Mouse (Mus musculus): ENCODE data around the gene Sclt1. TPM values are rescaled to one million over a fixed set of nuclear protein-coding genes. Genes with fewer than 3 reads are reported as not detected.
A peak's percentile ranks its signal among the peaks of the same experiment; 100 is the strongest.

The Sclt1 gene
- polyA plus RNA-seq, 1 experiment: 10.4 TPM

DNA sequence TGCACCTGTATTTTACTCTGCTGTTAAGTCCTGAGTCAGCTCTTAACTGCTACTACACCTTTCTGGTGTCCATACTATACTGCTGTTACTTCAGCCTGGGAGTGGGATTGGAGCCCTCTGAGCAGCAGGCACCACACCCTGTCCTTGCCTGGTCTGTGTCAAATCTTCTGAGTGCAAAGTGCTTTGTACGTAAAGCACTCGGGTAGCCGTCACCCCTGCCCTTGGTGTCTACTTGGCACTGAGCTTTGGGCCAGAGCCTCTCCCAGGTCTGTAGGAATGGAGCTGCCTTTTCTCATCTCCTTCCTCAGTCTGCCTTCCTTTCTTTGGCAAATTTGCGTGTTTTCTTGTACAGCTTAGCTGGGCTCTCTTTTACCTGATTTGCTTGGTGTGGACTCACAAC, 152.3 kb downstream of the Sclt1 start:
- H3K4me1 ChIP-seq (ENCODE audit: control insufficient read depth, insufficient read depth, low read length): peaks cover 26% of the 10 kb centered on the region
- no peak overlapping the region for H3K27ac ChIP-seq (ENCODE audit: insufficient read depth, low read depth, low read length)
- no peak for TF ChIP-seq CTCF (IDR thresholded peaks at IDR 0.05; ENCODE audit: low read depth, low read length)
- no peak for TF ChIP-seq POLR2A (IDR thresholded peaks at IDR 0.05; ENCODE audit: borderline replicate concordance, low read depth, low read length)
- H3K4me3 ChIP-seq (ENCODE audit: insufficient read depth, low read length): no peak overlapping the region

DNA sequence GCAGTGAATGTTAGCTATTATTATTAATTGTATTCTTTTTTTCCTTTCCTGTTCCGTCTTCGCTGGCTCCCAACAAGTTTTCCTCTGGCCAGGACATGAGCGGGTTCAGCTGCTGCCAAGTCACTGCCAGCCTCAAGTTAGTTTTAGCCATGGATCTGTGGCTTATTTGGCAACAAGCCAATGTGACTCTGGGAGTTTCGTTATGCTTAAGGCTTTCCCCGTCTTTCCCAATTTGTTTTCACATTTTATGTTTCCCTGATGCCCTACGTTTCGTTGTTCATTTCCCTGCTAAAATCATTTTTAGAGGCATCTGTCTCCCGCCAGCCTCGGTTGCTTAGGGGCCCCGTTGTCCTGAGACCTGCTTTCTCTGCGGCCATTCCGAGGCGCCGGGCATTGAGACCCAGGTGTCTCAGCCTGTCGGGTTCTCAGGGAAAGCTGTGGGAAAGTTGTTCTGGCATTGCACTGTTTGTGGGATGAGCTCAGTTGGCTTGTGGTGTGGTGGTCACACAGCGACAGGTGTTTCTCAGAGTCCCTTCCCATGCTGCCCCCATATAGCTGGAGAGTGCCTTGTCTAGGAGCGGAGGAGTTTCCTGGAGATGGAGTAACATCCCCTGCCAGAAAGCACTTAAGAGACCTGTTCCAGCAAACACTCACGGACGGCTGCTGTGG, 152.9 kb downstream of the Sclt1 start:
- no peak overlapping the region for H3K4me3 ChIP-seq (ENCODE audit: insufficient read depth, low read length)
- H3K4me1 ChIP-seq (ENCODE audit: control insufficient read depth, insufficient read depth, low read length): peaks cover 27% of the 10 kb centered on the region
- no peak overlapping the region for H3K27ac ChIP-seq (ENCODE audit: insufficient read depth, low read depth, low read length)
- TF ChIP-seq POLR2A (IDR thresholded peaks at IDR 0.05; ENCODE audit: borderline replicate concordance, low read depth, low read length) (no peak), CTCF (IDR thresholded peaks at IDR 0.05; ENCODE audit: low read depth, low read length) (no peak)

DNA sequence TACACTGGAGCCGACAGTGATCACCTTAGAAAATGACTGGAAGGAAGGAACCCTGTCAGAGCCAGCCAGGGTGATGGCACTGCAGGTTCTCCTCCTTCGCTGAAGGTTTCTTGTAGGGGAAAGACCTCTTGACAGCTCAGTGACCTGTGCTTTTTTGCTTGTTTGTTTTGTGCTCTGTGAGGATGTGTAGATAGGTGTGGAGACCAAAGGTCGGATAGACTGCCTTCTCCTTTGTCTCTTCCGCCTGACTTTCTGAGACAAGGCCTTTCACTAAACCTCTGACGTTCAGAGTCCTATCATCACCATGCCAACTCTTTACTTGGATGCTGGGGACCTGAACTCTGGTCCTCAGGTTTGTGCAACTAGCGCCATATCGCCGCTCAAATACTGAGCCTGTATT, 153.8 kb downstream of the Sclt1 start:
- Histone ChIP-seq H3K4me1 (ENCODE audit: control insufficient read depth, insufficient read depth, low read length) (peaks cover 29% of the 10 kb centered on the region), H3K27ac (ENCODE audit: insufficient read depth, low read depth, low read length) (no peak overlapping the region), H3K4me3 (ENCODE audit: insufficient read depth, low read length) (no peak overlapping the region)
- TF ChIP-seq CTCF (IDR thresholded peaks at IDR 0.05; ENCODE audit: low read depth, low read length) (no peak), POLR2A (IDR thresholded peaks at IDR 0.05; ENCODE audit: borderline replicate concordance, low read depth, low read length) (no peak)

DNA sequence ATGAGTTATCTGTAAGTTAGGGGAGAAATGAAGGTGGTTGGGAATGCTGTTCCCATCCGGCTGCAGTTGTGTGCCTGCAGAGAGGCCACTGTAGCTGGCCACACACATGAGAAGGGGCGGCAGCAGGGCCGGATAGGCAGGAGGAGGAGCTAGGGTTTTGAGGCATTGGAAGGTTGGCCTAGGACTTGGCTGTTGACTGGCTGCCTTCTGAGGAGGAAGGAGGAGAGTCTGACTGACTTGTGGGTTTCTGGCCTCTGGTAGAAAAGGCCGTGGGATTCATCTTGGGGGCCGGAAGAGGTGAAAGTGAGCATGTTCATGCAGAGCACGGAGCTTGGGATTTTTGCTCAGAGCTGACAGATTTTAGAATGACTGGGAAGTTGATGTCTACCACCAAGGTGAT, 154.7 kb downstream of the Sclt1 start:
- TF ChIP-seq CTCF (IDR thresholded peaks at IDR 0.05; ENCODE audit: low read depth, low read length): no peak
- no peak for TF ChIP-seq POLR2A (IDR thresholded peaks at IDR 0.05; ENCODE audit: borderline replicate concordance, low read depth, low read length)
- Histone ChIP-seq H3K4me1 (ENCODE audit: control insufficient read depth, insufficient read depth, low read length) (peaks cover 37% of the 10 kb centered on the region), H3K27ac (ENCODE audit: insufficient read depth, low read depth, low read length) (no peak overlapping the region), H3K4me3 (ENCODE audit: insufficient read depth, low read length) (no peak overlapping the region)

DNA sequence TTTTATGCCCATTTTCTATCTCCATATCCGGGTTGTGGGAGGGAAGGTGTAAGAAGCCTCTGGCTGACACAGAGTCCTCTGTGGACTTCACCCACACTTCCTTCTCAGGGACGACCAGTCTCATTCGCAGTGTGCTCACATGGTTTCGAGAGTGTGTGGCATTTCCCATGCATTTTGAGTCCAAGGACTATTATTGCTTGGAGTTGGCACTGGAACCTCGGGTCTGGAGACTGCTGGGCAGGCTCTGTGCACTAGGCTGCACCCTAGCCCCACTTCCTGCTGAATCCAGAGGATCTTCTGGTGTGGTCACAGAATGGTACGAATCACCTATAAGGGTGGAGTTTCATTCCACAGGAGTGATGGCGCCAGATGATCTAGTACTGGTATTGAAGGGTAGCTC, 155.4 kb downstream of the Sclt1 start:
- H3K4me1 ChIP-seq (ENCODE audit: control insufficient read depth, insufficient read depth, low read length): peaks cover 42% of the 10 kb centered on the region
- TF ChIP-seq CTCF (IDR thresholded peaks at IDR 0.05; ENCODE audit: low read depth, low read length) (no peak), POLR2A (IDR thresholded peaks at IDR 0.05; ENCODE audit: borderline replicate concordance, low read depth, low read length) (no peak)
- H3K27ac ChIP-seq (ENCODE audit: insufficient read depth, low read depth, low read length): no peak overlapping the region
- H3K4me3 ChIP-seq (ENCODE audit: insufficient read depth, low read length): no peak overlapping the region

DNA sequence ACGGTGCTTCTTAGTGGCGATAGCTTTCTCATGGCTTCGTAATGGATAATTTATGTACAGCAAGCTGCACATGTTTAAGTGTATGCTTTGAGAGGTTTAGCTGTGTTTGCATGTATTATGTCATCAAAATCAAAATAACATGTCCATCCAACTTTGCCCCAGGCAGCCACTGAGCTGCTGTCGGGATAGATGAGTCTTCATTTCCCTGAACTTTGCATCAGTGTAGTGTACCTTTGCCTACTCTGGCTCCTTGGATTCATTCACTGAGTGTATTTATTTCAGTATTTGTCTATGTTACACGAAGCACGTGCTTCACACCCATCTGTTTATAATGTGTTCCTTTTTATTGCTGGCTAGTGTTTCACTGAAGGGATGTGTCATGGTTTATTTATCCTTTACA, 156.0 kb downstream of the Sclt1 start:
- Histone ChIP-seq H3K4me3 (ENCODE audit: insufficient read depth, low read length) (no peak overlapping the region), H3K4me1 (ENCODE audit: control insufficient read depth, insufficient read depth, low read length) (peaks cover 43% of the 10 kb centered on the region)
- TF ChIP-seq POLR2A (IDR thresholded peaks at IDR 0.05; ENCODE audit: borderline replicate concordance, low read depth, low read length) (no peak), CTCF (IDR thresholded peaks at IDR 0.05; ENCODE audit: low read depth, low read length) (no peak)

DNA sequence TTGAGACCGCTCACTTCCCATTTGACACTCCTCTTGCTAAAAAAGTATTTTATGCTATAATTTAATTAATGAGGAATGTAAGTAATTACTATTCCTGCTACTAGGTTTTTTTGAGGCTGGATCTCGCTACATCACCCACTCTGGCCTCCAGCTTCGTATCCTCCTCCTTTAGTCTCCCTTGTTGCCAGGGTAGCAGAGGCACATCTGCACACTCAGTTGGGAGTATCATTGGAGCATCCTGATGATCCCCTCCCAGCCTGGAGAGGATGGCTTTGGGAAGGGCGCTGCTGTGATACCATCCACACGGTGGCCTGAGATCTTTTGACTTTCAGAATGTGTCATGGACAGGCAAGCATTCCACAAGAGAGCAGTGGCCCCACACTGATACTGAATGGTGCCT, 156.8 kb downstream of the Sclt1 start:
- Histone ChIP-seq H3K4me3 (ENCODE audit: insufficient read depth, low read length) (no peak overlapping the region), H3K27ac (ENCODE audit: insufficient read depth, low read depth, low read length) (no peak overlapping the region), H3K4me1 (ENCODE audit: control insufficient read depth, insufficient read depth, low read length) (peaks cover 46% of the 10 kb centered on the region)
- no peak for TF ChIP-seq POLR2A (IDR thresholded peaks at IDR 0.05; ENCODE audit: borderline replicate concordance, low read depth, low read length)
- no peak for TF ChIP-seq CTCF (IDR thresholded peaks at IDR 0.05; ENCODE audit: low read depth, low read length)

More for the DNA sequence above, 156.0 kb downstream of the Sclt1 start:
- H3K27ac ChIP-seq (ENCODE audit: insufficient read depth, low read depth, low read length): no peak overlapping the region

DNA sequence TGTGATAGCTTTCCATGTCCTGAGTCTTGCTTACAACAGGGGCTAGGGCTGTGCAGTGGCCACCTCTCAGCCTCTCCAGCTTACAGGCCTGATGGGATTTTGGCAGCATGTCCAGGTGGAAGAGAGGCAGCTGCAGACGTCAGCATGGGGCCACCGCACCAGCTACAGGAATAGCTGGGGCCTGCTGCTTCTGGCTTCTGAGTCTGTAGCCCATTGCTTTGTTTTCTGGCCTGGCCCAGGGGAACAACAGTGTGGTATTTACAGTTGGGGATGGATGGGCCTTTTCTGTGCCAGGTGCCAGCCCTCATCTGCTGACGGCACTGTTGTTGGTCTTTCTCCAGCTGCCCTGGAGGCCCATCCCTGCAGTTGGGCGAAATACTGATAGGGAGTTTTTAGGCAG, 158.7 kb downstream of the Sclt1 start:
- Histone ChIP-seq H3K4me3 (ENCODE audit: insufficient read depth, low read length) (no peak overlapping the region), H3K27ac (ENCODE audit: insufficient read depth, low read depth, low read length) (no peak overlapping the region), H3K4me1 (ENCODE audit: control insufficient read depth, insufficient read depth, low read length) (peaks cover 64% of the 10 kb centered on the region)
- TF ChIP-seq CTCF (IDR thresholded peaks at IDR 0.05; ENCODE audit: low read depth, low read length): no peak
- TF ChIP-seq POLR2A (IDR thresholded peaks at IDR 0.05; ENCODE audit: borderline replicate concordance, low read depth, low read length): no peak

DNA sequence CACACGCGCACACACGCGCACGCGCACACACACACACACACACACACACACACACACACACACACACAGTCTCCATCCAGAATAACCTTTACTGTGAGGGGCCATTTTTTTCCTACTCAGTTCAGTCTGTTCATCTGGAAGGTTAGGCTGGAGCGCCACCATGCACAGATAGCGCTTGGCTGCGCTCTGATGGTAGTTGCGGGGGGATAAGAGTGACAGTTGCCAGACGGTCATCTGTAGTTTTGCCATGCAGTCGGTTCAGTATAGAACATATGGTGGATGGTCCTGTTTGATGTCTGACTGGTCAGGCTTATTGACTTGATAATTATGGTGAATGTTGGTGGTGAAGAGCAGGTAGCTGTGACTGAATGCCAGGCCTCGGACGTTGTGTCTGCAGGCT, 159.2 kb downstream of the Sclt1 start:
- Histone ChIP-seq H3K4me3 (ENCODE audit: insufficient read depth, low read length) (no peak overlapping the region), H3K27ac (ENCODE audit: insufficient read depth, low read depth, low read length) (peak overlapping the region; percentile 39), H3K4me1 (ENCODE audit: control insufficient read depth, insufficient read depth, low read length) (peaks cover 65% of the 10 kb centered on the region)
- TF ChIP-seq POLR2A (IDR thresholded peaks at IDR 0.05; ENCODE audit: borderline replicate concordance, low read depth, low read length) (no peak), CTCF (IDR thresholded peaks at IDR 0.05; ENCODE audit: low read depth, low read length) (no peak)

DNA sequence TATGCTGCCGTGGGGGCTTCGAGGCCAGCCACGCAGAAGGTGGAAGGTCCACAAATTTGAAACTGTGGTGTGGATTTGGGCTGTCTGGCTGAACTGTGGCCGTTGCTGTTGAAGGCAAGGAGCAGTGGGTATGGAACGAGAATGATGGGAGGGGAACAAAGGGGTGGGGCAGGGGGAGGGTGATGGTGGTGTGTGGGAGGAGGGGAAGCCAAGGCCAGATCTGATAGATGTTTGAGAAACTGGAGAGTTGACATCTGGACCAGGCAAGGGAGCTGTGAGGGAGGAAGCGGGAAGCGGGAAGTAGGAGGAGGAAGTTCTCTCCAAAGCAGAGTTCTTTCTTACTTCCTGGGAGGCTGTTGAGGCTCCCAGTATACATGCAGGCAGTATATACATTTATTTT, 160.1 kb downstream of the Sclt1 start:
- Histone ChIP-seq H3K27ac (ENCODE audit: insufficient read depth, low read depth, low read length) (peak overlapping the region; percentile 39), H3K4me3 (ENCODE audit: insufficient read depth, low read length) (no peak overlapping the region), H3K4me1 (ENCODE audit: control insufficient read depth, insufficient read depth, low read length) (peaks cover 59% of the 10 kb centered on the region)
- no peak for TF ChIP-seq POLR2A (IDR thresholded peaks at IDR 0.05; ENCODE audit: borderline replicate concordance, low read depth, low read length)
- TF ChIP-seq CTCF (IDR thresholded peaks at IDR 0.05; ENCODE audit: low read depth, low read length): no peak

Measured in bone marrow macrophage, adult 2 months (primary cell).